Mouse (Mus musculus): Measurements from ENCODE around the gene Asns.

DNA sequence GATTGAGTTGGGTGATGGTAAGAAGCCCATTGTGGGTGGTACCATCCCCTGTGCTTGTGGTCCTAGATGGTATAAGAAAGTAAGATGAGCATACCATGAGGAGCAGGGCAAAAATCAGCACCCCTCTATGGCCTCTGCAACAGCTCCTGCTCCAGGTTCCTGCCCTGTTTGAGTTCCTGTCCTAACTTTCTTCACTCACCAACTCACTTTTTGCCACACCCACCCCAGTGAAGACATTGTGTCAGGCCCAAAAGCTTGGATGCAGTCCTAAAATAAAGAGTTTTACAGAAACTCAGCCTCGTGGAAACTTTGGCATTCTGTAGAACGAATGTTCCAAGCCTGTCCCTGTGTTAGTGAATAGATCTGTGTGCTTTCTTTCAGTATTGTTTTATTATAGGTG lies 36.1 kb upstream of the Asns start:
- TF ChIP-seq POLR2A (IDR thresholded peaks at IDR 0.05; ENCODE audit: insufficient read depth, low read depth, low read length) (no peak), CTCF (IDR thresholded peaks at IDR 0.05; ENCODE audit: insufficient read depth, low read depth, low read length) (no peak)
